Mouse (Mus musculus): ENCODE results near the gene Nudt6. TPM values are rescaled to one million over a fixed set of nuclear protein-coding genes. Genes with fewer than 3 reads are reported as not detected.

Gene Nudt6
- total RNA-seq, 2 experiments from 2014 or later, result 36.0 to 36.3 TPM

DNA sequence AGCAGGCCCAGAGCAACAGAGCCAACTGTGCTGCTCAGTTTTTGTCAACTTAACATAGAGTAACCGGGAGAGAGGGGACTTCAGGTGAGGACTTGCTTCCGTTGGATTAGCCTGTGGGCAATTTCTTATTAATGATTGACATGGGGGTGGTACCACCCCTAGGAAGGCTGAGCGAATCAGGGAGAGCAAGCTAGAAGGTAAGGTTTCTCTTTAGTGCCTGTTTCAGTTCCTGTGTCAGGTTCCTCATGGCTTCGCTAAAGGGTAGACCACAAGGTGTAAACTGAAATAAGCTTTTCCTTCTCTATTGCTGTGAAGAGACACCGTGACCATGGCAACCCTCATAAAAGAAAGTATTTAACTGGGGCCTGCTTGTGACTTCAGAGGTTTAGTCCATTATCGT, 32.7 kb downstream of the Nudt6 start:
- intact Hi-C loops (cut with DNase I), result no loop called here
- no peak for DNase-seq

DNA sequence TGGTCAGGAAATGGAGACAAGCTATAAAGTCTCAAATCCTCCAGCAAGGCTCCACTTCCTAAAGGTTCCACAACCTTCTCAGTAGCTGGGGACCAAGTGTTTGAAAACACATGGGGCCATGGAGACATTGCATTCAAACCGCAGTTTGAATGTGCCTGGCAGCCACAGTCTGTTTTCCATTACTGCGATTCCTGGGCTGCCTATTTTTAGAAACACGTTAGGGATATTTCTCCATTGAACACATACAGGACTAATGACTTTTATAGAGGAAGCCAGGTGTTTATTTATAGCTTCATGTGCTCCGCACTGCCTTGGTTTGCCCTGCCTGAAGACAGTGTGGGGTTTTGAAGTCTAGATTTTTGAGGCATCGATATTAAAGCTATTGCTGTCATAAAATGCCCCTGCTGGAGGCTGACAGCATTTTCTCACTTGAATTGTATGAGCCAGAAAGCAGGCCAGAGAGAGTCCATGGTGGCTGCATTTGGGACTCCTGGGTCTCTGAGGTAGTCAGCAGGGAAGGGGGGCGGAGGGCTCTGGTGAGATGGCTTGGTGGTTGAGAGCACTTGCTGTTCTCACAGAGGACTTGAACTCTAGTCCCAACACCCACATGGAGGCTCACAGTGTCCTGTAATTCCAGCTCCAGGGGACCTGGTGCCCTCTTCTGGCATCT, 36.8 kb downstream of the Nudt6 start:
- intact Hi-C loops (cut with DNase I), result no loop called here
- no peak for DNase-seq

DNA sequence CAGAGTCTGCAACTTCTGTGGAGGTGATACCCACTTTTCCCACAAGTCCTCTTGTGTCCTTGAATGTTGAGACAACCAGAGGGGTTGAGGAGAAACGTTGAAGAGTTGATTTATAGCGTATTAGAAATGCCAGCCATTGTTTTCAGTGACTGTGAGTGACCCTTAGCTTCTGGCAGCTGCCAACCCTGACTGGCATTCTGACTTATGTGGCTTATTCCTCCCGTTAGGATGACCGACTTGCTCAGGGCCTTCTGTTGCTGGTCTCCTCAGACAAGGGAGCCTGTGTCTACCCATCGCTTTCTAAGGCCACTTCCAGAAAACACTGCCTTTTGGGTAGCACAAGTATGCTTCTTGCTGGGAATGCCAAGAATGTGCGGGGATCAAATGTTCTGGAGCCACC, 38.6 kb downstream of the Nudt6 start:
- intact Hi-C loops (cut with DNase I), result loop anchor here (2.0 kb wide), 1 partner anchor 33 kb away; the partner anchor contains the start of gene Fgf2
- no peak for DNase-seq

DNA sequence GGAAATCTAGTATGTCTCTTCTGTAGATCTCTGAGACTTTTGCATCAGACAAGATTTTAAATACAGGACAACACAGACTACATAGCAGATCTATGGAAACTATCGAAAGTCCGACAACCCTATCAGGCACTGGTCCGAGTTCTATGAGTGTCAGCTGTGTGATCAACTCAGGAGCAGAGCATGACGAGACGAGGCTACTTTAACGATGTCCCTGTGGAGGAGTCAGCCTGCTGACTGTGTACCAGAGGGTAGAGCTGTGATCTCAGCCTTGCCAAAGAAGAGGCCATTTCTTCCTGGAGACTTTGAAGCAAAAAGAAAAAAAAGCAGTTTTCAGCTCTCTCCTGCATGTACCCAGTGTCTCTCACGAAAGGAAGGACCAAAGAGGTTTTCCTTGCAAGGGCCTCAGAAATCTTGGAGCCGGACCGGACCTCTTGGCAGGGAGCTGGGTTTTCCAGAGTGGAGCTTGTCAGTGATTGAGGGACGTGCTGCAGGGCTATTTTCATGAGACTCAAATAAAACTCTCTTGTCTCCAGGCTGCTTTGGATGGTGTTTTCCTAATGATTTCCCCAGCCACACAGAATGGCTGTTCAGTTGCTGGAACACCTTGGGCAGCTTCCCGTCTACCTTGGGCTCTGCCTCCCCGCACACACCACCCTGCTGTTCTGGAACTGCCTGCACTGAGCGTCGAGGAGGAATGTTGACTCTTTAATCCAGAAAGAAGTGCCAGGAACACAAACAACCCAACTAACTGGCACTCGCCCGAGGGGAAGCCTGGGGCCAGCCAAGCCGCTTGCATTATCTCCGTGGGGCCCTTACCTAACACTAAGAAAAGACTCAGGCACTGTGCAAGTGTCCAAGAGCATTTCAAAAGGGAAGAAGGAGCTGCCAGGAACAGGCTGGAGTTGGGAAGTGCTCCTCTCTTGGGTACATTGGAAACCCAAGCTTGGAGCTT, 39.8 kb downstream of the Nudt6 start:
- intact Hi-C loops (cut with DNase I), result loop anchor here (2.0 kb wide), 1 partner anchor 31 kb away; the partner anchor contains the start of gene Fgf2
- DNase-seq, result peak; percentile 75 to 76

DNA sequence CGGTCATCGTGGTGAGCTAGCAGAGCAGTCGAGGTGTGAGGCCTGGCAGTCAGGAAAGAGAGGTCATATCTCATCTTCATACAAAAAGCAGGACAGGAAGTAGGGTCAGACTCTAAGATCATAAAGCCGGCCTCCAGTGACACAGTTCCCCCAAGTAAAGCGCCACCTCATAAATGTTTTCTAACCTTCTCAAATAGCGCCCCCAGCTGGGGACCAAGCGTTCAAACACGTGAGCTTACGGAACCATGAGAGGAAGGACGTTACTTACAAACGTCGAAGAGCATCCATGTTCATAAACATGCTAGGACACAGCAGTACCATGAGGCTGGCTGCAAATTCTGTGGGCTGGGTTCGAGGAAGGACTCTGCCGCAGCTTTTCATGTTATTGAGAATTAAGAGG, 40.8 kb downstream of the Nudt6 start:
- no peak for DNase-seq

DNA sequence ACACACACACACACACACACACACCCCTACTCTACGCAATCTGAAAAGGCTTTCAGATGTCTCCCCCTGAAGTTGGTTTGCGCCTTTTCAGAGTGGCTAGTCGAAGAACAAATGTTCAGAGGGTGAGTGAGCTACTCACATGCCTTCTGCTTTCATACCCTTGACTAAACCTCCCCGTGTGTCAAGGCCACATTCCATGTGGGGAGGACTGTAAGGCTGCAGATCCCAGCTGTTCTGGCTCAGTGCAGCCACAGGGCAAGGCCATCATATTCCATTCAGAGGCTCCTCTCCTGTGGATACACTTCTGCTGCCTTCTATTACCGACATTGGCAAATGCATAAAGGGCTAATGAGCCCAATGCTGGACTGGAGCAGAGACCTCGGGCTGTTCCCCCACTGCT, 41.6 kb downstream of the Nudt6 start:
- intact Hi-C loops (cut with DNase I), result no loop called here
- no peak for DNase-seq

More for the DNA sequence above, 40.8 kb downstream of the Nudt6 start:
- intact Hi-C loops (cut with DNase I), result no loop called here

DNA sequence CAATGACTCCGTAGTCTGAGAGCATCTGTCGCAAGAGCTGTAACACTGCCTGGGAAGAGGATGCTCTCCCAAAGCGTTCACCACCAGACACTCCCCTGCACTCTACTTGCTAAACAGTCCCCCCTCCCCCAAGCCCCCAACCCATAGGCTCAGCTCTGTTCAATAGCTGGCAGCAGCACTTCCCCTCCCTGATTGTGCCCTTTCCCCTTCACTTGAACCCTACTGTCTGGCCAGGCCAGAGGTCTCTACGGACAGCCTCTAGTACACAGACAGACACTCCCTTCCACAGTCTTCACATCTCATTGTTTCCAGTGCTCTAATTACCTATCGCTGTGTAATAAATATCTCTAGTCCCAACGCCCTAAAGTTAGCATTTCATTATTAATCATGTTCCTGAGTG, 42.1 kb downstream of the Nudt6 start:
- intact Hi-C loops (cut with DNase I), result no loop called here

DNA sequence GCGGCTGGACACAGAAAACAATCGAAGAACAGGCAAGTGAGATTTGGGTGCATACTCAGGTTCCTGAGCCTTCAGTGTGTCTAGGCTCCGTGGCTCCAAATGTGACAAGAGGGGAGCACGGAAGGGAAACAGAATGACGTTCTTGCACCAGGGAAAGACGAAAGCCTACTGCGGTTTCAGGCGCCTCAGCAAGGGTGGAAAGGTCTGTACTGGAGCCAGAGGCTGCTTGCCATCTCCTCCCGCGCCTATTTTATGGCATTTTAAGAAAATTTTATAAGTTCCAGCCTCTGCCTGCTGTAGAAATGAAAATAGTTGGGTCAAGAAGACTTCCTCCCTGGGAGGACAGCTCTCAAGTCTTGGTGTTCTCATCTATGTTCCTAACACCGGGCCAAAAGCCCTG, 46.3 kb downstream of the Nudt6 start:
- DNase-seq, result no peak
- intact Hi-C loops (cut with DNase I), result no loop called here

More for the DNA sequence above, 42.1 kb downstream of the Nudt6 start:
- no peak for DNase-seq

DNA sequence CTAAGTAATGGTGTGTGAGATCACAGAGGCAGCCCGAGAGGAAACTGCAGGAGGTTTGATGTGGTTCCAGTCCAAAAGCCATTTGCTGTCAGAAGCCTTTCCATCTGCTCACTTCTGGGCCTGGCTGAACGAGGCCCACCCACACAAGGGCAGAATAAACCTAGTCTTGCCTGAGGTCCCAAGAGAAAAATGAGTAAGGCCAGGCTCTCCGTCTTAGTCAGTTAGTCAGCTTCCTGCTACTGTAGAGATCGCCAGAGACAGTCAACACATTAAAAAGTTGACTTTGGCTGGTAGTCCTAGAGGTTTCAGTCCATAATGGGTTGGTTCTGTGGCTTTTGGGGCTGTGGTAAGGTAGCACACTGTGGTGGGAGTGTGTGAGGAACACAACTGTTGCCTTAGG, 49.6 kb downstream of the Nudt6 start:
- intact Hi-C loops (cut with DNase I), result no loop called here
- no peak for DNase-seq

DNA sequence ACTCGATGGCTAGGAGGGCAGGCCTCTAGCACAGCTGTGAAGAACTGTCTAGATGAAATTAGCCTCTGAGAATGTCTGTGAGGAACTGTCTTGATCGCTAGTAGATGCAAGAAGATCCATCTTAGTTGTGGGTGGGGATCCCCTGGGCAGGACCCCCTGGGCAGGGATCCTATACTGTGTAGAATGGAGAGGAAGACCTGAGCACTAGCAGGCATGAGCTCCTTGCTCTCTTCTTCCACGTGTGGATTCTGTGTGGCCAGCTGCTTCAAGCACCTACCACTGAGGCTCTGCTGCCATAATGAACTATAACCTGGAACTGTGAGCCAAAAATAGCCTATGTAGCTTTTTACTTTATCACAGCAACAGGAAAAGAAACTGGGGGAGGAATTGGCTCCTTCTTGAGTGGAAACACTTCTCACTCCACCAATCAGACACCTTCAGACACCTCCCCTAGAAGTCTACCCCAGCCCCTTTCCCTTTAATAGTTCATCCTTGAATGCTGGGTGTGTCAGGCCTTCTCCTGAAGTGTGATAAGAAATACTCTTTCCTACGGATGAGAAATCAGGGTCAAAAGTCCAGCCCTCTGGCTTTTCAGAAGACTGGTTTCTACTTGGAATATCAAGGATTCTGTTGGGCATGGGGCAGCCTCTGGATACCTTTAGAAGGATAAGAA, 53.5 kb downstream of the Nudt6 start:
- DNase-seq, result no peak
- intact Hi-C loops (cut with DNase I), result no loop called here

DNA sequence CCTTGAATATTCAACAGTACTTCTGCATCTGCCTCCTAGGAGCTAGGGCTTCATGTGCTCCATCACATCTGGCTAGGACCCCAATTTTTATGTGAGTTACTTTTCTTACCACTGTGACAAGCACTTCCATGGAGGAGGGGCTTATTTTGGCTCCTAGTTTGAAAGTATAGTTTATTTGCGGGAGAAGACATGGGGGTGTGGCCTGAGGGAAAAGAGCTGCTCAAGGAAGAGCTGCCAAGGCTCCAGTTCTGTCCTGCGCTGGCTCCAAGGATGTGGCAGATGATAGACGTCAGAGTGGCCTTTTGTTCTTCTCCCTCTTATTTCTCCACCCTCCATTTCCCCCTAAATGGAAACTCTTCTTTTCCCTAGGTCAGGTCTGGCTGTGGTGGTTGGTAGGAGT, 54.0 kb downstream of the Nudt6 start:
- intact Hi-C loops (cut with DNase I), result no loop called here
- DNase-seq, result no peak

DNA sequence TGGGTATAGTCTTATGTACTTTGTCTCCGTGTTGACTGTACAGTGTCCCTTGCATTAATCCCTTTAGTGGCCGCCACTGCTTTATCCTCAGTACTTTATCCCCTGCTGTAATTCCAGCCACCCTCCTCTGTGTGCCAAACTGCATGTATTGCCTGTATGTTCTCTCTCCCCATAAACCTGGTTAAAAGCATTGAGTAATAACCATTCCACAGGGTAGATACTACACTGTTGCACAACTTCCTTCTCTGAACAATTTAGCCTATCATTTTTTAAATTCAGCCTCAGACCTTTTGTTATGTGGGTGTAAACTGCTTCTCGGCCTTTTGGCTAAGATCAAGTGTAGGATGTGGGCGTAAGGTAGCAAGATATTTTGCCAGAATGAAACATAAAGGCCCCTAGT, 54.9 kb downstream of the Nudt6 start:
- intact Hi-C loops (cut with DNase I), result no loop called here
- no peak for DNase-seq

DNA sequence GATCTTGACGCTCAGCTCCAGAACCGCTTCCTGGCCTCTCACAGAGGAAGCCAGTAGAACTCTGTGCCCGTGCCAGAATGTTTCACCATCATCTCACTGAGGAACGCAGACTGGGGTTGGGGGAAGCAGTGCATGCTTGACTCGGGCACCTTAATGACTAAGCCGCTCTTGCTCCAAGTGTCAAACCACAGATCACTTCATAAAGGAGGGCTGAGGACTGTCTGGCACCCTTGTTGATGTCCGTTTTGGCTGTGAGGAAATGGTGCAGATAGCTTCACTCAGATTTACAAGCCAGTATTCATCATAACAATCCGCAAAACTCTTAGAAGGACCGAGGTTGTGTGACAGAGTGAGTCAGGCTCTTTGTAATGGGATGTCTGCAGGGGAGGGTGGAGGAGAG, 59.3 kb downstream of the Nudt6 start:
- intact Hi-C loops (cut with DNase I), result no loop called here
- DNase-seq, result no peak

Other genes with a start within 250 kb of the Nudt6 start
- not detected for gene Il21, start 187.6 kb downstream of the Nudt6 start, total RNA-seq (2021)
- gene Bbs12, start 107.7 kb downstream of the Nudt6 start, total RNA-seq (2021), result 1 to 10 TPM in 1 of 2 experiments, under 1 TPM in 1; 0.46 to 1.3 TPM
- gene Cetn4, start 107.5 kb downstream of the Nudt6 start, total RNA-seq (2021), result 1 to 10 TPM in 1 of 2 experiments, not detected in 1; 1.6 TPM
- 10 to 100 TPM in 1 of 2 experiments, 1 to 10 TPM in 1; 9.6 to 13.7 TPM for gene Fgf2, start 71.9 kb downstream of the Nudt6 start, total RNA-seq (2021)
- gene Spata5, start 315 bp downstream of the Nudt6 start, total RNA-seq (2021), result 10 to 100 TPM; 15.9 to 16.1 TPM
- 10 to 100 TPM; 19.9 to 21.5 TPM for gene Spry1, start 219.7 kb upstream of the Nudt6 start, total RNA-seq (2021)